Mouse (Mus musculus): ENCODE data around the gene Larp1. TPM values are rescaled to one million over a fixed set of nuclear protein-coding genes. Genes with fewer than 3 reads are reported as not detected.
"Not testable (repeated sequence)": the region's sequence is repeated elsewhere in the genome, so short reads cannot be mapped to it uniquely, and the experiment has no call there.

Gene Larp1
- total RNA-seq, 2 experiments from 2014 or later: 52.4 to 55.3 TPM

GRCm38 (mm10) chr11:58024271-58024670, 15.4 kb downstream of the Larp1 start:
- intact Hi-C loops (cut with DNase I): no loop called here
- DNase-seq: no peak

- no peak for DNase-seq
- intact Hi-C loops (cut with DNase I): no loop called here
Observed at GRCm38 (mm10) chr11:58024671-58025070, 15.8 kb downstream of the Larp1 start.

- intact Hi-C loops (cut with DNase I): no loop called here
- DNase-seq: no peak
Observed at GRCm38 (mm10) chr11:58025881-58026280, 17.0 kb downstream of the Larp1 start.

- intact Hi-C loops (cut with DNase I): no loop called here
- no peak for DNase-seq
Observed at GRCm38 (mm10) chr11:58026337-58026736, 17.5 kb downstream of the Larp1 start.

GRCm38 (mm10) chr11:58026860-58027259, 18.0 kb downstream of the Larp1 start:
- intact Hi-C loops (cut with DNase I): no loop called here
- no peak for DNase-seq

- intact Hi-C loops (cut with DNase I): no loop called here
- no peak for DNase-seq
Observed at GRCm38 (mm10) chr11:58028981-58029380, 20.1 kb downstream of the Larp1 start.

GRCm38 (mm10) chr11:58029869-58030268, 21.0 kb downstream of the Larp1 start:
- no peak for DNase-seq
- intact Hi-C loops (cut with DNase I): no loop called here

- DNase-seq: no peak
- intact Hi-C loops (cut with DNase I): no loop called here
Observed at GRCm38 (mm10) chr11:58031176-58031575, 22.3 kb downstream of the Larp1 start.

GRCm38 (mm10) chr11:58033635-58034034, 24.8 kb downstream of the Larp1 start:
- intact Hi-C loops (cut with DNase I): no loop called here
- DNase-seq: peak; percentile 30 to 57

GRCm38 (mm10) chr11:58039027-58039426, 30.2 kb downstream of the Larp1 start:
- DNase-seq: no peak
- intact Hi-C loops (cut with DNase I): no loop called here

GRCm38 (mm10) chr11:58042861-58043431, 34.1 kb downstream of the Larp1 start:
- no peak for DNase-seq
- intact Hi-C loops (cut with DNase I): no loop called here

- DNase-seq: no peak
- intact Hi-C loops (cut with DNase I): loop anchor here (5.0 kb wide), 1 partner anchor 34 kb away; no protein-coding TSS in a partner anchor
Observed at GRCm38 (mm10) chr11:58046438-58046837, 37.6 kb downstream of the Larp1 start.

GRCm38 (mm10) chr11:58057455-58057854, 48.6 kb downstream of the Larp1 start:
- intact Hi-C loops (cut with DNase I): loop anchor here (1.0 to 2.0 kb wide), 2 partner anchors 47 to 106 kb away; no protein-coding TSS in a partner anchor
- peak; percentile 51 to 53 for DNase-seq

- DNase-seq; intact Hi-C loops (cut with DNase I): not testable (repeated sequence)
Observed at GRCm38 (mm10) chr11:58059752-58060151, 50.9 kb downstream of the Larp1 start.

GRCm38 (mm10) chr11:58061218-58061617, 52.4 kb downstream of the Larp1 start:
- intact Hi-C loops (cut with DNase I); DNase-seq: not testable (repeated sequence)

GRCm38 (mm10) chr11:58062586-58062985, 53.7 kb downstream of the Larp1 start:
- DNase-seq: no peak
- intact Hi-C loops (cut with DNase I): no loop called here

- intact Hi-C loops (cut with DNase I): no loop called here
- no peak for DNase-seq
Observed at GRCm38 (mm10) chr11:58065025-58065424, 56.2 kb downstream of the Larp1 start.

- no peak for DNase-seq
- intact Hi-C loops (cut with DNase I): no loop called here
Observed at GRCm38 (mm10) chr11:58072978-58073377, 64.1 kb downstream of the Larp1 start.

- DNase-seq: no peak
- intact Hi-C loops (cut with DNase I): no loop called here
Observed at GRCm38 (mm10) chr11:58077270-58077669, 68.4 kb downstream of the Larp1 start.

GRCm38 (mm10) chr11:58081716-58082115, 72.9 kb downstream of the Larp1 start:
- DNase-seq: no peak
- intact Hi-C loops (cut with DNase I): no loop called here

GRCm38 (mm10) chr11:58092541-58092940, 83.7 kb downstream of the Larp1 start:
- DNase-seq: peak in 1 of 2 experiments; percentile 18
- intact Hi-C loops (cut with DNase I): loop anchor here (2.0 to 10.0 kb wide), 2 partner anchors 142 to 568 kb away; no protein-coding TSS in a partner anchor

GRCm38 (mm10) chr11:58093021-58093528, 84.2 kb downstream of the Larp1 start, which contains the start of gene Gm12248:
Gene Gm12248 (minus strand): TSS chr11:58093134.
- intact Hi-C loops (cut with DNase I): loop anchor here (2.0 to 10.0 kb wide), 2 partner anchors 142 to 568 kb away; no protein-coding TSS in a partner anchor

More at GRCm38 (mm10) chr11:58093021-58093528, 84.2 kb downstream of the Larp1 start, which contains the start of gene Gm12248:
- DNase-seq: peak; percentile 53 to 59
